Comparison of ENCODE assay signal across 23 mouse cellular contexts in the genomic region with DNA sequence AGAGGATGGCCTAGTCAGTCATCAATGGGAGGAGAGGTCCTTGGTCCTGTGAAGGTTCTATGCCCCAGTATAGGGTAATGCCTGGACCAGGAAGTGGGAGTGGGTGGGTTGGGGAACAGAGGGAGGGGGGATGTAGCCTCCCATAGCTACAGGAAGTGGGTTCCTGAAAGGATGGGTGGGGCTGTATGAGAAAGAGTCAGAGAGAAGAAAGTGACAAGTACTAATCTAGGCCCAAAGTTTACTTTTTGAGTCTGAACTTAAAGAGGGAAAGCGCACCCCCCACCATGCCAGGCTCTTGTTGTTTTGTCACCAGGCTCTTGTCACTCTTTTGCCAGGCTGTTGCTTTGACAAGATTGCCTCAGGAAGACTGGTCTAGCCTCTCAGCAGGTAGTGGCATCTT. TPM values are rescaled to one million over a fixed set of nuclear protein-coding genes. Genes with fewer than 3 reads are reported as not detected.
DNase-seq lines count a peak whose midpoint lies in the region; ATAC-seq lines count a peak whose summit lies in the region.
"Had no signal": no experiment of that assay in that cellular context is flagged by ENCODE, and none has a peak within 500 bp of the region (broad histone marks: within the 10 kb centered on the region; RNA-seq: fewer than 3 reads in every experiment).

No protein-coding gene starts in this region.

- 91% methylated on average over 1 of the region's 1 CpGs for WGBS in hindbrain, embryonic 16.5 days

- H3K4me1 ChIP-seq in hindbrain, embryonic 16.5 days (ENCODE audit: control insufficient read depth, insufficient read depth, low read depth, low read length), result no peaks in the 10 kb centered on the region
- H3K4me1 ChIP-seq: embryonic facial prominence, embryonic 13.5 days; forebrain, embryonic 12.5 days; heart, embryonic 10.5 days; hindbrain, embryonic 15.5 days; neural tube, embryonic 15.5 days; stomach, embryonic 15.5 days had no signal

- no peak overlapping the region for H3K9ac ChIP-seq in hindbrain, embryonic 16.5 days (ENCODE audit: low read depth, low read length)
- H3K9ac ChIP-seq: embryonic facial prominence, embryonic 13.5 days; forebrain, embryonic 12.5 days; hindbrain, embryonic 15.5 days; neural tube, embryonic 15.5 days; stomach, embryonic 15.5 days had no signal

- no peaks in the 10 kb centered on the region for H3K27me3 ChIP-seq in hindbrain, embryonic 16.5 days (replicated peaks; ENCODE audit: control insufficient read depth, insufficient read depth, low read length)
- H3K27me3 ChIP-seq: embryonic facial prominence, embryonic 13.5 days; forebrain, embryonic 12.5 days; hindbrain, embryonic 15.5 days; neural tube, embryonic 15.5 days; stomach, embryonic 15.5 days had no signal

- no peak overlapping the region for H3K4me3 ChIP-seq in hindbrain, embryonic 16.5 days (ENCODE audit: low read length)
- H3K4me3 ChIP-seq: embryonic facial prominence, embryonic 13.5 days; erythroblast, embryonic 14.5 days; forebrain, embryonic 12.5 days; gastrocnemius, adult 2 months; heart, embryonic 10.5 days; hindbrain, embryonic 15.5 days; layer of hippocampus, adult 2 months; neural tube, embryonic 15.5 days; stomach, embryonic 15.5 days had no signal

- no peak overlapping the region for H3K4me2 ChIP-seq in hindbrain, embryonic 16.5 days (ENCODE audit: low read length)
- H3K4me2 ChIP-seq: embryonic facial prominence, embryonic 13.5 days; forebrain, embryonic 12.5 days; hindbrain, embryonic 15.5 days; midbrain, embryonic 11.5 days; neural tube, embryonic 15.5 days; stomach, embryonic 15.5 days had no signal

- H3K27ac ChIP-seq in hindbrain, embryonic 16.5 days (ENCODE audit: low read depth, low read length), result no peak overlapping the region
- H3K27ac ChIP-seq: embryonic facial prominence, embryonic 13.5 days; forebrain, embryonic 12.5 days; gastrocnemius, adult 2 months; heart, embryonic 10.5 days; hindbrain, embryonic 15.5 days; layer of hippocampus, adult 2 months; neural tube, embryonic 15.5 days; stomach, embryonic 15.5 days had no signal

- H3K9me3 ChIP-seq in hindbrain, embryonic 16.5 days (ENCODE audit: control insufficient read depth, low read length), result no peaks in the 10 kb centered on the region
- H3K9me3 ChIP-seq: forebrain, embryonic 12.5 days; heart, embryonic 10.5 days; hindbrain, embryonic 15.5 days; neural tube, embryonic 15.5 days; stomach, embryonic 15.5 days had no signal

- peak; percentile 28 to 31 for DNase-seq in spleen, postnatal 36 days (ENCODE audit: low spot score in 2 of 2)
- no peak for DNase-seq in spleen, adult 18-20 months
- peak; percentile 19 for DNase-seq in induced T-regulatory cell, adult 2 months (ENCODE audit: low read depth)
- peak; percentile 12 to 20 for DNase-seq in thymus, postnatal 10 days (ENCODE audit: low spot score in 2 of 2)
- no peak for DNase-seq in gastrocnemius, postnatal 25 days
- no peak for DNase-seq in urinary bladder, adult 2 months (ENCODE audit: low spot score)
- DNase-seq: cerebellum, adult 11 months; cerebellum, postnatal 14 days; gastrocnemius, adult 2 months; kidney, postnatal 25 days; layer of hippocampus, postnatal 36 days; right cerebral cortex, postnatal 14 days had no signal

- ATAC-seq in hindbrain, embryonic 16.5 days, result no peak
- ATAC-seq: intestine, postnatal 0 days had no signal

- H3K36me3 ChIP-seq in hindbrain, embryonic 16.5 days (ENCODE audit: control insufficient read depth, insufficient read depth, low read length), result no peaks in the 10 kb centered on the region
- H3K36me3 ChIP-seq: embryonic facial prominence, embryonic 13.5 days; forebrain, embryonic 12.5 days; heart, embryonic 10.5 days; hindbrain, embryonic 15.5 days; neural tube, embryonic 15.5 days; stomach, embryonic 15.5 days had no signal

RNA-seq across cellular contexts. Expression of a gene that starts 35.5 kb away (rescaled TPM):
- polyA plus RNA-seq in hindbrain, embryonic 16.5 days (2015; fragmentation: Nextera tagmentation; extraction: Ambion mirVana), result 1.3 and 1.5 TPM in 2 replicates
- 10 to 100 TPM; 13.0 to 17.5 TPM for total RNA-seq in gastrocnemius, postnatal 25 days (2021)
- polyA plus RNA-seq in urinary bladder, adult 2 months (2012; rRNA removed), result 5.6 and 7.7 TPM in 2 replicates

Comparison
In these comparisons a context has a peak if more than half of its experiments do, and no peak if none do; other contexts are left out.
1. DNase-seq: peak in spleen, postnatal 36 days (2 of 2), induced T-regulatory cell, adult 2 months (single experiment) and thymus, postnatal 10 days (2 of 2); none in spleen, adult 18-20 months (0 of 2), gastrocnemius, postnatal 25 days (single experiment) and urinary bladder, adult 2 months (single experiment).